Mouse (Mus musculus): ENCODE results near the gene Akr1cl. TPM values are rescaled to one million over a fixed set of nuclear protein-coding genes. Genes with fewer than 3 reads are reported as not detected.

The Akr1cl gene
- total RNA-seq, 1 experiment, result 1.6 TPM

DNA sequence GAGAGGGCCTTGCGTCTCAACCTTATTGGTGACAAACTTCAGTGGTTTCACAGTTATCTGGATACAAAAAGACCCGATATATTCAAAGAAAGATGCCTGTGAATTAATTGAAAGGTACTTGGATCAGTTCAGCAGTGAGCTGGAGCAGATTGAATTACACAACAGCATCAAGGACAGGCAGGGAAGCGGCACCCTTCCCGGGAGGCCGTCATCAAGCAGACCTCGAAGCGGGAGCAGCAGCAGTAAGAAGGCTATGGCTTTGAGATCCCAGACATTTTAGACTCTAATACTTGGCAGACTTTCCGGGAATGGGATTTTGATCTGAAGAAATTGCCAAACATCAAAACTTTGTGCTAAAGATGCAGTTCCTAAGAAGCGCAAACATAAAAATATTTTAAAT lies 4.4 kb downstream of the Akr1cl start:
- Histone ChIP-seq H3K9me3 (ENCODE audit: control insufficient read depth, insufficient read depth, low read depth, low read length) (no peaks in the 10 kb centered on the region), H3K36me3 (ENCODE audit: control insufficient read depth, insufficient read depth, low read length, poor library complexity, severe bottlenecking) (no peaks in the 10 kb centered on the region), H3K4me3 (ENCODE audit: insufficient read depth in 1 of 2, low read depth in 1 of 2, low read length in 2 of 2, poor library complexity in 1 of 2, severe bottlenecking in 1 of 2) (no peak overlapping the region; a peak in 1 of 4 replicates), H3K9ac (ENCODE audit: insufficient read depth, low read depth, low read length, poor library complexity, severe bottlenecking) (no peak overlapping the region), H3K4me1 (ENCODE audit: control insufficient read depth in 2 of 2, insufficient read depth in 2 of 2, low read length in 2 of 2, poor library complexity in 1 of 2) (no peaks in the 10 kb centered on the region), H3K27ac (ENCODE audit: insufficient read depth, low read depth, low read length, poor library complexity, severe bottlenecking) (no peak overlapping the region)
- no peak for DNase-seq (ENCODE audit: low read depth, low spot score)
- in situ Hi-C loops (cut with MboI; ENCODE audit: low sequenced_read_pairs in 2 of 2, unreplicated experiment in 2 of 2), result no loop called here
- TF ChIP-seq CHD2 (IDR thresholded peaks at IDR 0.05; ENCODE audit: low read depth, low read length) (no peak), HCFC1 (IDR thresholded peaks at IDR 0.05; ENCODE audit: borderline replicate concordance, insufficient read depth, low read length) (no peak), MAFK (IDR thresholded peaks at IDR 0.05; ENCODE audit: insufficient read depth, low read depth, low read length) (no peak), ZC3H11A (IDR thresholded peaks at IDR 0.05; ENCODE audit: borderline replicate concordance, low read depth, low read length) (no peak), ZNF384 (IDR thresholded peaks at IDR 0.05; ENCODE audit: low read depth, low read length) (no peak)

GRCm38 (mm10) chr1:65012726-65013125 lies 19.8 kb downstream of the Akr1cl start:
- no peaks in the 10 kb centered on the region for H3K9me3 ChIP-seq (ENCODE audit: control insufficient read depth, insufficient read depth, low read depth, low read length)
- 0 out of 4 replicates have a peak, but pooled peaks cover 0 to 3% of the 10 kb centered on the region in 2 experiments for H3K4me1 ChIP-seq (ENCODE audit: control insufficient read depth in 2 of 2, insufficient read depth in 2 of 2, low read length in 2 of 2, poor library complexity in 1 of 2)
- no peak for DNase-seq (ENCODE audit: low read depth, low spot score)
- in situ Hi-C loops (cut with MboI; ENCODE audit: low sequenced_read_pairs in 2 of 2, unreplicated experiment in 2 of 2), result no loop called here
- no peak overlapping the region for H3K9ac ChIP-seq (ENCODE audit: insufficient read depth, low read depth, low read length, poor library complexity, severe bottlenecking)
- H3K4me3 ChIP-seq (ENCODE audit: insufficient read depth in 1 of 2, low read depth in 1 of 2, low read length in 2 of 2, poor library complexity in 1 of 2, severe bottlenecking in 1 of 2), result no peak overlapping the region
- no peak overlapping the region for H3K27ac ChIP-seq (ENCODE audit: insufficient read depth, low read depth, low read length, poor library complexity, severe bottlenecking)
- H3K36me3 ChIP-seq (ENCODE audit: control insufficient read depth, insufficient read depth, low read length, poor library complexity, severe bottlenecking), result no peaks in the 10 kb centered on the region
- TF ChIP-seq CHD2 (IDR thresholded peaks at IDR 0.05; ENCODE audit: low read depth, low read length), result no peak
- TF ChIP-seq ZC3H11A (IDR thresholded peaks at IDR 0.05; ENCODE audit: borderline replicate concordance, low read depth, low read length), result no peak
- TF ChIP-seq ZNF384 (IDR thresholded peaks at IDR 0.05; ENCODE audit: low read depth, low read length), result no peak
- TF ChIP-seq MAFK (IDR thresholded peaks at IDR 0.05; ENCODE audit: insufficient read depth, low read depth, low read length), result no peak
- TF ChIP-seq HCFC1 (IDR thresholded peaks at IDR 0.05; ENCODE audit: borderline replicate concordance, insufficient read depth, low read length), result no peak

- in situ Hi-C loops (cut with MboI; ENCODE audit: low sequenced_read_pairs in 2 of 2, unreplicated experiment in 2 of 2), result no loop called here
- 0 out of 2 replicates have a peak, but pooled peaks have one; percentile 15 for TF ChIP-seq ZNF384 (IDR thresholded peaks at IDR 0.05; ENCODE audit: low read depth, low read length)
- no peak for TF ChIP-seq MAFK (IDR thresholded peaks at IDR 0.05; ENCODE audit: insufficient read depth, low read depth, low read length)
- peak; percentile 99 for TF ChIP-seq ZC3H11A (IDR thresholded peaks at IDR 0.05; ENCODE audit: borderline replicate concordance, low read depth, low read length)
- no peak for TF ChIP-seq HCFC1 (IDR thresholded peaks at IDR 0.05; ENCODE audit: borderline replicate concordance, insufficient read depth, low read length)
- no peak for TF ChIP-seq CHD2 (IDR thresholded peaks at IDR 0.05; ENCODE audit: low read depth, low read length)
- no peaks in the 10 kb centered on the region for H3K36me3 ChIP-seq (ENCODE audit: control insufficient read depth, insufficient read depth, low read length, poor library complexity, severe bottlenecking)
- H3K9ac ChIP-seq (ENCODE audit: insufficient read depth, low read depth, low read length, poor library complexity, severe bottlenecking), result no peak overlapping the region
- 0 out of 4 replicates have a peak, but pooled peaks cover 0 to 3% of the 10 kb centered on the region in 2 experiments for H3K4me1 ChIP-seq (ENCODE audit: control insufficient read depth in 2 of 2, insufficient read depth in 2 of 2, low read length in 2 of 2, poor library complexity in 1 of 2)
- H3K27ac ChIP-seq (ENCODE audit: insufficient read depth, low read depth, low read length, poor library complexity, severe bottlenecking), result no peak overlapping the region
- DNase-seq (ENCODE audit: low read depth, low spot score), result peak; percentile 76
- no peaks in the 10 kb centered on the region for H3K9me3 ChIP-seq (ENCODE audit: control insufficient read depth, insufficient read depth, low read depth, low read length)
- no peak overlapping the region for H3K4me3 ChIP-seq (ENCODE audit: insufficient read depth in 1 of 2, low read depth in 1 of 2, low read length in 2 of 2, poor library complexity in 1 of 2, severe bottlenecking in 1 of 2)
Measured at GRCm38 (mm10) chr1:65010153-65010552, 22.4 kb downstream of the Akr1cl start.

- Histone ChIP-seq H3K4me3 (ENCODE audit: insufficient read depth in 1 of 2, low read depth in 1 of 2, low read length in 2 of 2, poor library complexity in 1 of 2, severe bottlenecking in 1 of 2) (no peak overlapping the region), H3K9ac (ENCODE audit: insufficient read depth, low read depth, low read length, poor library complexity, severe bottlenecking) (no peak overlapping the region), H3K4me1 (ENCODE audit: control insufficient read depth in 2 of 2, insufficient read depth in 2 of 2, low read length in 2 of 2, poor library complexity in 1 of 2) (no peaks in the 10 kb centered on the region), H3K27ac (ENCODE audit: insufficient read depth, low read depth, low read length, poor library complexity, severe bottlenecking) (no peak overlapping the region), H3K36me3 (ENCODE audit: control insufficient read depth, insufficient read depth, low read length, poor library complexity, severe bottlenecking) (no peaks in the 10 kb centered on the region), H3K9me3 (ENCODE audit: control insufficient read depth, insufficient read depth, low read depth, low read length) (no peaks in the 10 kb centered on the region)
- in situ Hi-C loops (cut with MboI; ENCODE audit: low sequenced_read_pairs in 2 of 2, unreplicated experiment in 2 of 2), result no loop called here
- DNase-seq (ENCODE audit: low read depth, low spot score), result no peak
- TF ChIP-seq ZC3H11A (IDR thresholded peaks at IDR 0.05; ENCODE audit: borderline replicate concordance, low read depth, low read length), result no peak
- no peak for TF ChIP-seq CHD2 (IDR thresholded peaks at IDR 0.05; ENCODE audit: low read depth, low read length)
- no peak for TF ChIP-seq ZNF384 (IDR thresholded peaks at IDR 0.05; ENCODE audit: low read depth, low read length)
- no peak for TF ChIP-seq HCFC1 (IDR thresholded peaks at IDR 0.05; ENCODE audit: borderline replicate concordance, insufficient read depth, low read length)
- no peak for TF ChIP-seq MAFK (IDR thresholded peaks at IDR 0.05; ENCODE audit: insufficient read depth, low read depth, low read length)
Measured at GRCm38 (mm10) chr1:65005575-65005974, 27.0 kb downstream of the Akr1cl start.

DNA sequence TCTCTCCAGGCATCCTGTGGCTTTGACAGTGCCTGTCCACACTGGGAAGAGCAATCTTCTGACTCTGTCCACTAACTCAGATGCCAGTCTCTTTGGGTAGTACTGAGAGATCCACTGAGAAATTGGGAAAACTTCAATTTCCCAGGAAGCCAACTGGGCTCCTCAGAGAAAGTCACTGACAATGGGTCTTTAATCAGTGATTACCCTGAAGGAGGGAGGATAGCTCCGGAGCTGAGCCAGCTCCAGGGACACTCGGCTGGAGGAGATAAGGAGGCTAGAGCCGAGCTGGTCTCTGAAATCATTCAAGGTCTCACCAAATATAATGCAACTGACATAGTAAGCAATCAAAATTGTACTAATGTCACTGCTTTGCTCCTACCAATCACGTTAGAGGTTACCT lies 28.0 kb downstream of the Akr1cl start:
- Histone ChIP-seq H3K27ac (ENCODE audit: insufficient read depth, low read depth, low read length, poor library complexity, severe bottlenecking) (no peak overlapping the region), H3K36me3 (ENCODE audit: control insufficient read depth, insufficient read depth, low read length, poor library complexity, severe bottlenecking) (no peaks in the 10 kb centered on the region), H3K9ac (ENCODE audit: insufficient read depth, low read depth, low read length, poor library complexity, severe bottlenecking) (no peak overlapping the region), H3K4me1 (ENCODE audit: control insufficient read depth in 2 of 2, insufficient read depth in 2 of 2, low read length in 2 of 2, poor library complexity in 1 of 2) (no peaks in the 10 kb centered on the region), H3K4me3 (ENCODE audit: insufficient read depth in 1 of 2, low read depth in 1 of 2, low read length in 2 of 2, poor library complexity in 1 of 2, severe bottlenecking in 1 of 2) (no peak overlapping the region), H3K9me3 (ENCODE audit: control insufficient read depth, insufficient read depth, low read depth, low read length) (no peaks in the 10 kb centered on the region)
- DNase-seq (ENCODE audit: low read depth, low spot score), result no peak
- TF ChIP-seq ZNF384 (IDR thresholded peaks at IDR 0.05; ENCODE audit: low read depth, low read length) (no peak), HCFC1 (IDR thresholded peaks at IDR 0.05; ENCODE audit: borderline replicate concordance, insufficient read depth, low read length) (no peak), CHD2 (IDR thresholded peaks at IDR 0.05; ENCODE audit: low read depth, low read length) (no peak), ZC3H11A (IDR thresholded peaks at IDR 0.05; ENCODE audit: borderline replicate concordance, low read depth, low read length) (no peak), MAFK (IDR thresholded peaks at IDR 0.05; ENCODE audit: insufficient read depth, low read depth, low read length) (no peak)
- in situ Hi-C loops (cut with MboI; ENCODE audit: low sequenced_read_pairs in 2 of 2, unreplicated experiment in 2 of 2), result no loop called here

Data from ES-E14 (cell line).